10 mouse cellular contexts compared by ENCODE assay signal in the genomic region with DNA sequence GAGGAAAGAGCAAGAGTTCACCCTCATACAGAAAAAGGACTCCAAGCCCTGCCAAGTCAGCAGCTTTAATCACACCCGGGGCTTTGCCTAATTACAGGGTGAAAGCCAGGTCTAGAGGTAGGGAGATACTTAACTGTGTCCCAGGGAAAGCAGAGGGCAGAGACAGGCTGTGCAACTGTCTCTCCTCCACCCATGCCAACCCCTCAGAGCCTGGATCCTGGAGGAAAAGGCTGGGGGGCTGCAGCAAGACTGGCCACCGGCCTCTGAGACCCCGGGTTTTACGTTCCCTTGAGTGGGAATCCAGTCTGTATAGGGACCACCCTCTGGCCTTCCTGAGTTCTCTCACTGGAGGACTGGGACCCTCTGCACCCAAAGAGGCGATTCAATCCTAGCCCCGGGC. TPM values are rescaled to one million over a fixed set of nuclear protein-coding genes. Genes with fewer than 3 reads are reported as not detected.
DNase-seq lines count a peak whose midpoint lies in the region; ATAC-seq and TF ChIP-seq lines count a peak whose summit lies in the region.
"Had no signal": no experiment of that assay in that cellular context is flagged by ENCODE, and none has a peak within 500 bp of the region (broad histone marks: within the 10 kb centered on the region; RNA-seq: fewer than 3 reads in every experiment).

No protein-coding gene starts in this region.

- no peaks in the 10 kb centered on the region for H3K27me3 ChIP-seq in limb, embryonic 11.5 days (ENCODE audit: control insufficient read depth, insufficient read depth, low read length)
- H3K27me3 ChIP-seq in stomach, embryonic 14.5 days (ENCODE audit: control insufficient read depth, insufficient read depth, low read length): no peaks in the 10 kb centered on the region
- H3K27me3 ChIP-seq: Patski had no signal

- TF ChIP-seq CTCF in left cerebral cortex, adult 2 months (IDR thresholded peaks at IDR 0.05): no peak
- no peak for TF ChIP-seq CTCF in embryonic fibroblast, embryonic 13.5 days (IDR thresholded peaks at IDR 0.05; ENCODE audit: borderline replicate concordance, insufficient read depth, low read length)

- H3K36me3 ChIP-seq in limb, embryonic 11.5 days (ENCODE audit: control insufficient read depth, insufficient read depth, low read length): no peaks in the 10 kb centered on the region
- H3K36me3 ChIP-seq in stomach, embryonic 14.5 days (ENCODE audit: control insufficient read depth, insufficient read depth, low read length): no peaks in the 10 kb centered on the region

- H3K27ac ChIP-seq in left cerebral cortex, adult 2 months: peak overlapping the region; percentile 2
- H3K27ac ChIP-seq in embryonic fibroblast, embryonic 13.5 days (ENCODE audit: insufficient read depth, low read length): peak overlapping the region; percentile 2; the same call in 1 of the 2 replicates
- peak overlapping the region; percentile 95 for H3K27ac ChIP-seq in limb, embryonic 11.5 days (replicated peaks; ENCODE audit: low read depth, low read length)
- no peak overlapping the region for H3K27ac ChIP-seq in stomach, embryonic 14.5 days (ENCODE audit: low read length)

- H3K4me1 ChIP-seq in embryonic fibroblast, embryonic 13.5 days (ENCODE audit: control insufficient read depth, insufficient read depth, low read length): peaks cover 10% of the 10 kb centered on the region
- peaks cover 30% of the 10 kb centered on the region for H3K4me1 ChIP-seq in limb, embryonic 11.5 days (ENCODE audit: control insufficient read depth, insufficient read depth, low read length)
- H3K4me1 ChIP-seq in stomach, embryonic 14.5 days (ENCODE audit: control insufficient read depth, insufficient read depth, low read length): peaks cover 28% of the 10 kb centered on the region

- no peak overlapping the region for H3K4me3 ChIP-seq in left cerebral cortex, adult 2 months
- H3K4me3 ChIP-seq in embryonic fibroblast, embryonic 13.5 days (ENCODE audit: insufficient read depth, low read length): no peak overlapping the region
- peak overlapping the region; percentile 20 for H3K4me3 ChIP-seq in limb, embryonic 11.5 days (ENCODE audit: low read depth, low read length)
- peak overlapping the region; percentile 38 for H3K4me3 ChIP-seq in stomach, embryonic 14.5 days (ENCODE audit: low read depth, low read length)

- ATAC-seq in limb, embryonic 11.5 days (ENCODE audit: insufficient number of reproducible peaks, low FRiP score, low TSS enrichment, low read depth): no peak
- ATAC-seq in stomach, embryonic 14.5 days (ENCODE audit: insufficient number of reproducible peaks, insufficient read depth, low FRiP score, low read depth): no peak
- no peak for ATAC-seq in monocyte, adult 5-6 weeks (replicated peaks; ENCODE audit: insufficient number of reproducible peaks, low FRiP score, low TSS enrichment, poor library complexity, severe bottlenecking)
- ATAC-seq: Patski had no signal

- WGBS in limb, embryonic 11.5 days: under 1% methylated on average over 6 of the region's 6 CpGs
- 9% methylated on average over 6 of the region's 6 CpGs for WGBS in stomach, embryonic 14.5 days

- no peaks in the 10 kb centered on the region for H3K9me3 ChIP-seq in limb, embryonic 11.5 days (ENCODE audit: control insufficient read depth, low read length)
- H3K9me3 ChIP-seq in stomach, embryonic 14.5 days (ENCODE audit: control insufficient read depth, low read depth, low read length): no peaks in the 10 kb centered on the region

- DNase-seq in left cerebral cortex, adult 2 months (ENCODE audit: extremely low spot score in 1 of 2, low spot score in 2 of 2): no peak
- DNase-seq in left cerebral cortex, postnatal 14 days (ENCODE audit: low spot score in 2 of 2): no peak
- DNase-seq in limb, embryonic 11.5 days (ENCODE audit: low spot score): peak; percentile 52
- DNase-seq in thymus, postnatal 10 days (ENCODE audit: low spot score in 2 of 2): no peak
- no peak for DNase-seq in gastrocnemius, adult 8-10 months (ENCODE audit: low spot score in 2 of 2)

- H3K9ac ChIP-seq in limb, embryonic 11.5 days (ENCODE audit: low read length): peak overlapping the region; percentile 60
- peak overlapping the region; percentile 36; the same call in 1 of the 2 replicates for H3K9ac ChIP-seq in stomach, embryonic 14.5 days (replicated peaks; ENCODE audit: low read depth, low read length)

- intact Hi-C loops in left cerebral cortex, adult 2 months (cut with DNase I): no loop called here
- intact Hi-C loops in left cerebral cortex, postnatal 14 days (cut with DNase I): no loop called here

- TF ChIP-seq POLR2A in embryonic fibroblast, embryonic 13.5 days (IDR thresholded peaks at IDR 0.05; ENCODE audit: low read depth, low read length): no peak

- peak overlapping the region; percentile 66 for H3K4me2 ChIP-seq in limb, embryonic 11.5 days (ENCODE audit: low read depth, severe bottlenecking)
- peak overlapping the region; percentile 68 for H3K4me2 ChIP-seq in stomach, embryonic 14.5 days (replicated peaks; ENCODE audit: low read depth, low read length)

RNA-seq across cellular contexts. Expression of gene Gli2, which starts 4.9 kb away (rescaled TPM):
- 1 to 10 TPM; 3.4 TPM for total RNA-seq in left cerebral cortex, adult 2 months (2021)
- total RNA-seq in left cerebral cortex, postnatal 14 days (2021): 1 to 10 TPM; 3.3 to 3.8 TPM
- 8.9 and 13.6 TPM in 2 replicates for polyA plus RNA-seq in embryonic fibroblast, embryonic 13.5 days (2011; ENCODE audit: insufficient read length, low read depth, missing spikeins)
- 17.7 and 17.8 TPM in 2 replicates for polyA plus RNA-seq in limb, embryonic 11.5 days (2014; fragmentation: Nextera tagmentation; extraction: Ambion mirVana)
- 15.6 and 18.5 TPM in 2 replicates for polyA plus RNA-seq in stomach, embryonic 14.5 days (2014; fragmentation: Nextera tagmentation; extraction: Ambion mirVana)
- 0.29 TPM in 1 of 3 replicates, not detected in the others for total RNA-seq in monocyte, adult 5-6 weeks (2017)
- total RNA-seq in gastrocnemius, adult 8-10 months (2022): under 1 TPM; 0.44 to 0.54 (median 0.50) TPM
- total RNA-seq: hematopoietic stem cell, adult 5-6 weeks had no signal

Comparison
In these comparisons a context has a peak if more than half of its experiments do, and no peak if none do; other contexts are left out.
1. H3K4me3 ChIP-seq: peak in limb, embryonic 11.5 days (single experiment) and stomach, embryonic 14.5 days (single experiment); none in left cerebral cortex, adult 2 months (single experiment) and embryonic fibroblast, embryonic 13.5 days (single experiment).